Mouse (Mus musculus) embryonic facial prominence, embryonic 15.5 days (tissue): Measurements from ENCODE around the gene Pfn2. TPM values are rescaled to one million over a fixed set of nuclear protein-coding genes. Genes with fewer than 3 reads are reported as not detected.

Experiments
- polyA plus RNA-seq: library from polyadenylated mRNA; unstranded; fragments of >200 nt; fragmentation: Nextera tagmentation; extraction: Ambion mirVana; gene quantifications from 2 replicates; pipeline ENCODE4 v1.2.1, GENCODE M21; 2015

The Pfn2 gene
- polyA plus RNA-seq, 1 experiment from 2014 or later: 161 TPM

Other genes starting within 250 kb of the Pfn2 start
- gene Commd2, start 196.4 kb downstream of the Pfn2 start, polyA plus RNA-seq: 65.1 and 68.6 TPM in 2 replicates
- 0.26 and 0.32 TPM in 2 replicates for gene Ankub1, start 155.3 kb downstream of the Pfn2 start, polyA plus RNA-seq
- gene Rnf13, start 112.0 kb downstream of the Pfn2 start, polyA plus RNA-seq: 83.8 and 87.9 TPM in 2 replicates